Mouse (Mus musculus) C2C12 (cell line): ENCODE results near the gene BC005624. TPM values are rescaled to one million over a fixed set of nuclear protein-coding genes. Genes with fewer than 3 reads are reported as not detected.

Experiments
- H3K27me3 ChIP-seq: one replicate; pipeline ENCODE4 v1.6.1; 2011; ENCODE audit not compliant: control insufficient read depth, insufficient read depth, insufficient read length
- H3K36me3 ChIP-seq: one replicate; pipeline ENCODE4 v1.6.1; 2011; ENCODE audit not compliant: control insufficient read depth, insufficient read depth
- H3K4me3 ChIP-seq: one replicate; pipeline ENCODE4 v1.5.1; 2011; ENCODE audit warnings: mild to moderate bottlenecking, control low read depth; ENCODE audit not compliant: poor library complexity, insufficient read depth, severe bottlenecking
- H3K79me2 ChIP-seq: one replicate; pipeline ENCODE4 v1.6.1; 2011; ENCODE audit not compliant: control insufficient read depth, insufficient read depth
- H3K79me3 ChIP-seq: one replicate; pipeline ENCODE4 v1.6.1; 2011; ENCODE audit warnings: low read depth, control low read depth
- H3ac ChIP-seq: one replicate; pipeline ENCODE3; 2011; ENCODE audit warnings: low read depth; ENCODE audit not compliant: control insufficient read depth, insufficient read length
- CEBPB ChIP-seq: IDR thresholded peaks from one replicate; pipeline ENCODE4 v1.6.1; 2011; ENCODE audit warnings: low read depth, mild to moderate bottlenecking, control low read depth, moderate library complexity
- CTCF ChIP-seq: IDR thresholded peaks from one replicate; pipeline ENCODE4 v1.5.1; 2011; ENCODE audit not compliant: control insufficient read depth, insufficient read depth, insufficient read length
- FOSL1 ChIP-seq: IDR thresholded peaks from one replicate; pipeline ENCODE4 v1.8.0; 2011; ENCODE audit warnings: mild to moderate bottlenecking, low read length; ENCODE audit not compliant: poor library complexity, insufficient read depth, severe bottlenecking
- MAX ChIP-seq: IDR thresholded peaks from one replicate; pipeline ENCODE4 v1.6.1; 2011; ENCODE audit warnings: mild to moderate bottlenecking, control low read depth
- MYOD1 ChIP-seq: IDR thresholded peaks from one replicate; pipeline ENCODE4 v1.6.1; 2011; ENCODE audit warnings: low read depth; ENCODE audit not compliant: control insufficient read depth, insufficient read length
- MYOG ChIP-seq: IDR thresholded peaks from one replicate; pipeline ENCODE4 v1.6.1; 2011; ENCODE audit not compliant: control insufficient read depth, insufficient read length; ENCODE audit errors: extremely low read depth
- USF1 ChIP-seq: IDR thresholded peaks from one replicate; pipeline ENCODE4 v1.6.1; 2011; ENCODE audit warnings: low read depth, mild to moderate bottlenecking, control low read depth, moderate library complexity
- long read RNA-seq, 2 experiments: library from polyadenylated mRNA; unstranded; transcript quantifications; one replicate each; pipeline ENCODE4 v2.0.0; 2019 to 2020
- polyA plus RNA-seq: library from polyadenylated mRNA; unstranded; fragments of >200 nt; fragmentation: generic; extraction: Trizol; gene quantifications from one replicate; pipeline ENCODE4 v1.2.1, GENCODE M21; 2012; ENCODE audit warnings: missing spikeins

Gene BC005624
- polyA plus RNA-seq, result 36.9 TPM
- long read RNA-seq, experiment 1, transcript BC005624-201 (9 exons, 1,984 nt), result major isoform, 54 of 66 reads
- long read RNA-seq, experiment 1, partial matches to known transcripts, result 3 of 66 reads
- long read RNA-seq, experiment 1, other reads (novel, unspliced or antisense), result 8 of 66 reads
- long read RNA-seq, experiment 2, transcript BC005624-201 (9 exons, 1,984 nt), result major isoform, 81 of 88 reads
- long read RNA-seq, experiment 2, partial matches to known transcripts, result 0 of 88 reads
- long read RNA-seq, experiment 2, other reads (novel, unspliced or antisense), result 7 of 88 reads

- Histone ChIP-seq H3K36me3 (peaks cover 31% of the 10 kb centered on the region), H3K79me3 (peaks cover 13% of the 10 kb centered on the region), H3ac (peak within 1 kb of the TSS; percentile 66), H3K27me3 (no peaks in the 10 kb centered on the region), H3K4me3 (peak within 1 kb of the TSS; percentile 93), H3K79me2 (peaks cover 37% of the 10 kb centered on the region)
- peak; percentile 1 for TF ChIP-seq USF1
- peak; percentile 1 for TF ChIP-seq CTCF
- peak; percentile 91 for TF ChIP-seq MAX
- no peak for TF ChIP-seq FOSL1
These were observed at the start of gene BC005624, which contains the start of gene Usp20 for GRCm38 (mm10) chr2:30981790-30982513. Gene BC005624, minus strand, starts transcription at chr2:30982201. Gene Usp20, plus strand, starts transcription at chr2:30982279.

GRCm38 (mm10) chr2:31026642-31027041 is 44.6 kb upstream of the BC005624 start:
- peaks cover 5% of the 10 kb centered on the region for H3K36me3 ChIP-seq
- H3ac ChIP-seq, result no peak overlapping the region
- no peaks in the 10 kb centered on the region for H3K79me2 ChIP-seq
- no peaks in the 10 kb centered on the region for H3K79me3 ChIP-seq
- H3K4me3 ChIP-seq, result no peak overlapping the region
- peak; percentile 49 for TF ChIP-seq FOSL1
- TF ChIP-seq MYOG, result no peak
- TF ChIP-seq MAX, result peak; percentile 71
- H3K27me3 ChIP-seq, result no peaks in the 10 kb centered on the region

- H3K36me3 ChIP-seq, result peaks cover 2% of the 10 kb centered on the region
- TF ChIP-seq FOSL1 (no peak), CEBPB (no peak), CTCF (no peak), MYOD1 (no peak), MYOG (no peak), USF1 (no peak), MAX (no peak)
These were observed 43.5 kb upstream of the BC005624 start for GRCm38 (mm10) chr2:31025458-31025857.

GRCm38 (mm10) chr2:31024618-31025370 is 42.8 kb upstream of the BC005624 start:
- Histone ChIP-seq H3K79me3 (no peaks in the 10 kb centered on the region), H3K79me2 (no peaks in the 10 kb centered on the region), H3K4me3 (no peak overlapping the region), H3ac (no peak overlapping the region), H3K36me3 (no peaks in the 10 kb centered on the region), H3K27me3 (no peaks in the 10 kb centered on the region)
- TF ChIP-seq USF1, result no peak
- no peak for TF ChIP-seq MYOD1
- peak; percentile 65 for TF ChIP-seq CTCF
- TF ChIP-seq MAX, result no peak
- TF ChIP-seq CEBPB, result no peak
- TF ChIP-seq FOSL1, result no peak
- no peak for TF ChIP-seq MYOG

More at GRCm38 (mm10) chr2:31025458-31025857, 43.5 kb upstream of the BC005624 start:
- Histone ChIP-seq H3K4me3 (no peak overlapping the region), H3K27me3 (no peaks in the 10 kb centered on the region), H3ac (no peak overlapping the region), H3K79me3 (no peaks in the 10 kb centered on the region), H3K79me2 (no peaks in the 10 kb centered on the region)

- Histone ChIP-seq H3K36me3 (no peaks in the 10 kb centered on the region), H3K79me2 (no peaks in the 10 kb centered on the region), H3K27me3 (no peaks in the 10 kb centered on the region), H3K79me3 (no peaks in the 10 kb centered on the region), H3ac (no peak overlapping the region), H3K4me3 (no peak overlapping the region)
- TF ChIP-seq MAX (no peak), USF1 (no peak), FOSL1 (no peak), CTCF (no peak), MYOG (no peak), CEBPB (no peak)
These were observed 41.9 kb upstream of the BC005624 start for GRCm38 (mm10) chr2:31023940-31024339.
